Mouse (Mus musculus): Measurements from ENCODE around the gene Rmdn2. TPM values are rescaled to one million over a fixed set of nuclear protein-coding genes. Genes with fewer than 3 reads are reported as not detected.

Gene Rmdn2
- 12.1 and 12.3 TPM in 2 replicates for polyA plus RNA-seq (2016; fragmentation: Nextera tagmentation; extraction: Ambion mirVana)

GRCm38 (mm10) chr17:79611545-79611944 is at the start of gene Rmdn2:
Gene Rmdn2 (plus strand): TSS chr17:79611863.
- Histone ChIP-seq H3K27me3 (no peaks in the 10 kb centered on the region), H3K4me1 (0 out of 2 replicates have a peak, but pooled peaks cover 3% of the 10 kb centered on the region), H3K4me3 (no peak within 1 kb of the TSS), H3K27ac (no peak within 1 kb of the TSS), H3K36me3 (no peaks in the 10 kb centered on the region), H3K9ac (no peak within 1 kb of the TSS), H3K4me2 (replicated peaks) (no peak within 1 kb of the TSS), H3K9me3 (no peaks in the 10 kb centered on the region)
- ATAC-seq (ENCODE audit: insufficient number of reproducible peaks, insufficient read depth, low FRiP score, low TSS enrichment) = no peak
- WGBS = 84% methylated on average over 4 of the region's 4 CpGs

GRCm38 (mm10) chr17:79563067-79563620 is 48.5 kb upstream of the Rmdn2 start:
- 58% methylated on average over 7 of the region's 7 CpGs for WGBS
- H3K9me3 ChIP-seq = peaks cover 8% of the 10 kb centered on the region
- H3K27me3 ChIP-seq = no peaks in the 10 kb centered on the region
- H3K36me3 ChIP-seq = no peaks in the 10 kb centered on the region
- peaks cover 23% of the 10 kb centered on the region for H3K4me1 ChIP-seq
- H3K27ac ChIP-seq = 0 out of 2 replicates have a peak overlapping the region, but pooled peaks have one; percentile 17
- ATAC-seq (ENCODE audit: insufficient number of reproducible peaks, insufficient read depth, low FRiP score, low TSS enrichment) = no peak
- no peak overlapping the region for H3K4me2 ChIP-seq (replicated peaks)
- H3K9ac ChIP-seq = no peak overlapping the region
- H3K4me3 ChIP-seq = no peak overlapping the region

GRCm38 (mm10) chr17:79563721-79564120 is 47.9 kb upstream of the Rmdn2 start:
- H3K36me3 ChIP-seq = no peaks in the 10 kb centered on the region
- H3K4me2 ChIP-seq (replicated peaks) = no peak overlapping the region
- peaks cover 8% of the 10 kb centered on the region for H3K9me3 ChIP-seq
- H3K4me3 ChIP-seq = no peak overlapping the region
- ATAC-seq (ENCODE audit: insufficient number of reproducible peaks, insufficient read depth, low FRiP score, low TSS enrichment) = no peak
- no peak overlapping the region for H3K9ac ChIP-seq
- no peaks in the 10 kb centered on the region for H3K27me3 ChIP-seq
- WGBS = 14% methylated on average over 2 of the region's 2 CpGs
- 0 out of 2 replicates have a peak overlapping the region, but pooled peaks have one; percentile 17 for H3K27ac ChIP-seq
- peaks cover 23% of the 10 kb centered on the region for H3K4me1 ChIP-seq

GRCm38 (mm10) chr17:79565241-79565961 is 46.3 kb upstream of the Rmdn2 start:
- no peak overlapping the region for H3K9ac ChIP-seq
- H3K9me3 ChIP-seq = 0 out of 2 replicates have a peak, but pooled peaks cover 3% of the 10 kb centered on the region
- no peak overlapping the region for H3K4me2 ChIP-seq (replicated peaks)
- H3K27ac ChIP-seq = peak overlapping the region; percentile 46; the same call in 1 of the 2 replicates
- no peak overlapping the region for H3K4me3 ChIP-seq
- H3K4me1 ChIP-seq = peaks cover 23% of the 10 kb centered on the region
- whole genome bisulfite sequencing = 26% methylated on average over 9 of the region's 9 CpGs
- H3K27me3 ChIP-seq = no peaks in the 10 kb centered on the region
- ATAC-seq (ENCODE audit: insufficient number of reproducible peaks, insufficient read depth, low FRiP score, low TSS enrichment) = no peak
- H3K36me3 ChIP-seq = no peaks in the 10 kb centered on the region

- no peaks in the 10 kb centered on the region for H3K27me3 ChIP-seq
- H3K9me3 ChIP-seq = no peaks in the 10 kb centered on the region
- H3K4me3 ChIP-seq = no peak overlapping the region
- H3K4me1 ChIP-seq = peaks cover 22% of the 10 kb centered on the region
- no peak overlapping the region for H3K4me2 ChIP-seq (replicated peaks)
- no peaks in the 10 kb centered on the region for H3K36me3 ChIP-seq
- no peak for ATAC-seq (ENCODE audit: insufficient number of reproducible peaks, insufficient read depth, low FRiP score, low TSS enrichment)
- H3K9ac ChIP-seq = no peak overlapping the region
- WGBS = 88% methylated on average over 1 of the region's 1 CpGs
- no peak overlapping the region for H3K27ac ChIP-seq
Observed at GRCm38 (mm10) chr17:79568401-79568800, 43.3 kb upstream of the Rmdn2 start.

- no peak overlapping the region for H3K4me3 ChIP-seq
- H3K27me3 ChIP-seq = no peaks in the 10 kb centered on the region
- no peak overlapping the region for H3K27ac ChIP-seq
- H3K9ac ChIP-seq = no peak overlapping the region
- no peaks in the 10 kb centered on the region for H3K9me3 ChIP-seq
- no peak overlapping the region for H3K4me2 ChIP-seq (replicated peaks)
- no peaks in the 10 kb centered on the region for H3K4me1 ChIP-seq
- no peaks in the 10 kb centered on the region for H3K36me3 ChIP-seq
- 68% methylated on average over 7 of the region's 7 CpGs for WGBS
- no peak for ATAC-seq (ENCODE audit: insufficient number of reproducible peaks, insufficient read depth, low FRiP score, low TSS enrichment)
Observed at GRCm38 (mm10) chr17:79578328-79578727, 33.3 kb upstream of the Rmdn2 start.

GRCm38 (mm10) chr17:79580264-79580920 is 31.3 kb upstream of the Rmdn2 start:
- Histone ChIP-seq H3K27ac (no peak overlapping the region), H3K9ac (no peak overlapping the region), H3K4me3 (no peak overlapping the region), H3K4me2 (replicated peaks) (no peak overlapping the region), H3K9me3 (no peaks in the 10 kb centered on the region), H3K27me3 (no peaks in the 10 kb centered on the region), H3K4me1 (no peaks in the 10 kb centered on the region), H3K36me3 (no peaks in the 10 kb centered on the region)
- WGBS = 60% methylated on average over 6 of the region's 6 CpGs
- peak; percentile 81; the same call in 1 of the 2 replicates for ATAC-seq (ENCODE audit: insufficient number of reproducible peaks, insufficient read depth, low FRiP score, low TSS enrichment)

GRCm38 (mm10) chr17:79583466-79583865 is 28.2 kb upstream of the Rmdn2 start:
- no peak for ATAC-seq (ENCODE audit: insufficient number of reproducible peaks, insufficient read depth, low FRiP score, low TSS enrichment)
- H3K4me3 ChIP-seq = no peak overlapping the region
- WGBS = 73% methylated on average over 4 of the region's 4 CpGs
- H3K4me2 ChIP-seq (replicated peaks) = no peak overlapping the region
- no peaks in the 10 kb centered on the region for H3K4me1 ChIP-seq
- H3K36me3 ChIP-seq = no peaks in the 10 kb centered on the region
- no peak overlapping the region for H3K9ac ChIP-seq
- no peak overlapping the region for H3K27ac ChIP-seq
- no peaks in the 10 kb centered on the region for H3K27me3 ChIP-seq
- no peaks in the 10 kb centered on the region for H3K9me3 ChIP-seq

GRCm38 (mm10) chr17:79584246-79584800 is 27.3 kb upstream of the Rmdn2 start:
- 80% methylated on average over 6 of the region's 6 CpGs for WGBS
- no peak for ATAC-seq (ENCODE audit: insufficient number of reproducible peaks, insufficient read depth, low FRiP score, low TSS enrichment)
- no peak overlapping the region for H3K9ac ChIP-seq

GRCm38 (mm10) chr17:79589913-79590312 is 21.8 kb upstream of the Rmdn2 start:
- Histone ChIP-seq H3K4me1 (no peaks in the 10 kb centered on the region), H3K36me3 (no peaks in the 10 kb centered on the region), H3K9me3 (no peaks in the 10 kb centered on the region), H3K27me3 (no peaks in the 10 kb centered on the region), H3K27ac (no peak overlapping the region), H3K4me2 (replicated peaks) (no peak overlapping the region), H3K9ac (no peak overlapping the region), H3K4me3 (no peak overlapping the region)
- 82% methylated on average over 1 of the region's 1 CpGs for WGBS
- ATAC-seq (ENCODE audit: insufficient number of reproducible peaks, insufficient read depth, low FRiP score, low TSS enrichment) = no peak

More at GRCm38 (mm10) chr17:79584246-79584800, 27.3 kb upstream of the Rmdn2 start:
- H3K4me1 ChIP-seq = no peaks in the 10 kb centered on the region
- no peaks in the 10 kb centered on the region for H3K27me3 ChIP-seq
- no peaks in the 10 kb centered on the region for H3K36me3 ChIP-seq
- H3K4me2 ChIP-seq (replicated peaks) = no peak overlapping the region
- no peak overlapping the region for H3K27ac ChIP-seq
- no peaks in the 10 kb centered on the region for H3K9me3 ChIP-seq
- H3K4me3 ChIP-seq = no peak overlapping the region

- ATAC-seq (ENCODE audit: insufficient number of reproducible peaks, insufficient read depth, low FRiP score, low TSS enrichment) = no peak
- H3K36me3 ChIP-seq = no peaks in the 10 kb centered on the region
Observed at GRCm38 (mm10) chr17:79595996-79596395, 15.7 kb upstream of the Rmdn2 start.

More at GRCm38 (mm10) chr17:79595996-79596395, 15.7 kb upstream of the Rmdn2 start:
- H3K9me3 ChIP-seq = no peaks in the 10 kb centered on the region
- H3K27me3 ChIP-seq = no peaks in the 10 kb centered on the region
- no peak overlapping the region for H3K4me3 ChIP-seq
- H3K4me1 ChIP-seq = no peaks in the 10 kb centered on the region
- WGBS = 64% methylated on average over 4 of the region's 4 CpGs
- H3K4me2 ChIP-seq (replicated peaks) = no peak overlapping the region
- no peak overlapping the region for H3K27ac ChIP-seq
- H3K9ac ChIP-seq = no peak overlapping the region

Measured in embryonic facial prominence, embryonic 12.5 days (tissue).